Mouse (Mus musculus) G1E (cell line): ENCODE measurements around the gene U2surp. TPM values are rescaled to one million over a fixed set of nuclear protein-coding genes. Genes with fewer than 3 reads are reported as not detected.

Experiments
- ATAC-seq: 2 replicates; pipeline ENCODE4 v1.8.0; 2016; ENCODE audit warnings: mild to moderate bottlenecking; ENCODE audit not compliant: insufficient number of reproducible peaks, poor library complexity, low FRiP score, severe bottlenecking; ENCODE audit errors: extremely low read depth
- DNase-seq: peaks from one replicate; pipeline ENCODE4 v3.0.0; 2012; ENCODE audit warnings: low spot score
- H3K27me3 ChIP-seq: 2 replicates; pipeline ENCODE4 v1.6.1; 2012; ENCODE audit warnings: mild to moderate bottlenecking, low read length, inconsistent platforms; ENCODE audit not compliant: insufficient read depth
- H3K36me3 ChIP-seq: replicated peaks from 2 replicates; pipeline ENCODE3; 2012; ENCODE audit warnings: mild to moderate bottlenecking, inconsistent platforms
- H3K4me1 ChIP-seq: 2 replicates; pipeline ENCODE4 v1.6.1; 2012; ENCODE audit warnings: low read depth, low read length, inconsistent platforms, mixed read lengths; ENCODE audit not compliant: insufficient read depth
- H3K4me3 ChIP-seq: 2 replicates; pipeline ENCODE4 v1.5.1; 2012; ENCODE audit warnings: low read depth, mild to moderate bottlenecking, inconsistent platforms, low read length, moderate library complexity, mixed read lengths
- H3K9me3 ChIP-seq: replicated peaks from 2 replicates; pipeline ENCODE4 v1.6.1; 2012; ENCODE audit warnings: inconsistent platforms
- CTCF ChIP-seq: IDR thresholded peaks from 2 replicates; pipeline ENCODE4 v1.5.1; 2012; ENCODE audit warnings: low read depth, low read length, inconsistent platforms, mixed read lengths
- GATA1 ChIP-seq: IDR thresholded peaks from 2 replicates; pipeline ENCODE4 v1.6.1; 2012; ENCODE audit warnings: borderline replicate concordance, low read length, inconsistent platforms, mixed read lengths
- GATA2 ChIP-seq: IDR thresholded peaks from 2 replicates; pipeline ENCODE4 v1.6.1; 2012; ENCODE audit warnings: low read depth, low read length, inconsistent platforms, borderline replicate concordance
- POLR2AphosphoS5 ChIP-seq: IDR thresholded peaks from 2 replicates; pipeline ENCODE4 v1.6.1; 2012; ENCODE audit warnings: low read depth, low read length, inconsistent platforms; ENCODE audit not compliant: insufficient replicate concordance
- TAL1 ChIP-seq: conservative IDR thresholded peaks from 2 replicates; pipeline ENCODE4 v1.6.1; 2012; ENCODE audit warnings: low read depth, low read length, inconsistent platforms, mixed read lengths
- polyA plus RNA-seq: library from polyadenylated mRNA; stranded (reverse); fragments of >175 nt; gene quantifications from 2 replicates; pipeline ENCODE4 v1.2.3, GENCODE M21; 2012
- total RNA-seq, 2 experiments: library from RNA; stranded (forward) in 1 of 2; stranded (reverse) in 1 of 2; fragments of 200-1000 nt in 1 of 2; fragments of >200 nt in 1 of 2; fragmentation: Nextera tagmentation in 1 of 2; gene quantifications; 2 replicates each; pipeline ENCODE4 v1.2.3; 2014 to 2017

U2surp gene
- total and polyA plus RNA-seq, 3 experiments, result 14.1 to 232 (median 222) TPM

DNA sequence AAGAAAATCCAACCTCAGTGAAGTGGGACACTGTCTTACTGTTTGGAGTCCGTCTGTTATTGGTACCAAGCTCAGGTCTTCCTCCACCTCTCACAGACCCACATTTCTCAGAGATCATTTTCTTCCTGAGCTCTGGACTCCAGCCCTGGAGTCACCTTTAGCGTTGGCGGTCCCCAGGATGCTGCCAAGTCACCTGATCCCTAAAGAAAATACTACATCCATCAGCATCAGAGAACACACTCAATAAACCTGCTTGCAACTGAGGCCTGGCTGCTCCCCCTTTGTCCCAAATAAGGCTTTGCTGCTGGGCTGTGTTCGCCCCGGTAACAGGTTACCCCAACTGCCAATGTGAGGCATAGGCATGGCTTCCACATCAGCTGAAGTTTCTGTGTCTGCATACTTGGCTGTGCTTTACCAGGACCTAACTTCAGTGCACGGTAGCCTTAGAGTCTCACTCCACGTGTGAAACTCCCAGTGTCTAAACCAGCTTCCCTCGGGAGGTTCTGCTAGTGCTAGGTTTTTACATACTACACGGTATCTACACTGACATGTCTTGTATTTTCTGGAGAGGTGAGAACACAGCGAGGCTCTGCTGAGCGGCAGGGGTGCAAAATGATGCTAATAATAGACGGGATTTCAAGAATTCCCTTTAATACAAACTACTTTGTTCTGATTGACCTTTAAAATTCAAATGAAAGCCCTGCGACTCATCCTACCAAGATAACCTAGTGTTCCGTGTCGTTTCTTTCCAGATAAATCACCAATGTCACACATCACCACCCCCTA, 38.0 kb upstream of the U2surp start:
- TF ChIP-seq TAL1, result no peak
- no peak overlapping the region for H3K4me3 ChIP-seq
- H3K4me1 ChIP-seq, result peaks cover 2% of the 10 kb centered on the region; the same call in 1 of the 2 replicates
- ATAC-seq (no peak), DNase-seq (no peak)
- 0 out of 2 replicates have a peak, but pooled peaks cover 5% of the 10 kb centered on the region for H3K27me3 ChIP-seq
- no peaks in the 10 kb centered on the region for H3K36me3 ChIP-seq
- H3K9me3 ChIP-seq, result no peaks in the 10 kb centered on the region

DNA sequence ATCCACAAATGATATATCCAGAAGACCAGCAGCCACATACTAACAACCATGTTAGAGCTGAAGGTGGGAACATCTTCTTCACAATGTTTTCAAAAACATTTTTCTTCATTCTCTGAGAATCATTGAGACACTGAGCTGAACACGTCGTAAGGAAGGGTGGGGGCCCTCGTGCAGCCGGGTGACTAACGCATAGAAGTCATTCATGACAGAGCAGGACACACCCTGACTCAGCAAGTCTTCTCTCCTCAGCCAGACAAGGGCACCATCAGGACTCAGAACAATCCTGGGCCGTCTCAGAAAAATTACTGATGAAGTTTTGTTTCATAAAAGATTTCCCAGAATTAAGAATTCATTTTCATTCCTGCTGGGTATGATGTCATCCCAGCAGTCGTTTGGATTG, 34.9 kb upstream of the U2surp start:
- peak; percentile 81 for ATAC-seq
- H3K4me3 ChIP-seq, result no peak overlapping the region
- peak; percentile 12 for DNase-seq
- H3K9me3 ChIP-seq, result 0 out of 2 replicates have a peak, but pooled peaks cover 3% of the 10 kb centered on the region
- H3K4me1 ChIP-seq, result peaks cover 2% of the 10 kb centered on the region; the same call in 1 of the 2 replicates
- H3K36me3 ChIP-seq, result no peaks in the 10 kb centered on the region
- TF ChIP-seq GATA2, result no peak
- TF ChIP-seq TAL1, result no peak
- no peak for TF ChIP-seq CTCF
- no peak for TF ChIP-seq GATA1
- TF ChIP-seq POLR2AphosphoS5, result no peak
- H3K27me3 ChIP-seq, result peaks cover 8% of the 10 kb centered on the region; the same call in 1 of the 2 replicates

DNA sequence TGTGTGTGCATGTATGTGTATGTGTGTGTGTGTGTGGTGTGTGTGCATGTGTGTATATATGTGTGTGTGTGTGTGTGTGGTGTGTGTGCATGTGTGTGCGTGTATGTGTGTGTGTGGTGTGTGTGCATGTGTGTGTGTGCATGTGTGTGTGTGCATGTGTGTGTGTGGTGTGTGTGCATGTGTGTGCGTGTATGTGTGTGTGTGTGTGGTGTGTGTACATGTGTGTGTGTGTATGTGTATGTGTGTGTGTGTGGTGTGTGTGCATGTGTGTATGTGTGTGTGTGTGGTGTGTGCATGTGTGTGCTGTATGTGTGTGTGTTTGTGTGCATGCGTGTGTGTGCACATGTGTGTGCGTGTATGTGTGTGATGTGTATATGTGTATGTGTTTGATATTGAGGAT, 32.8 kb upstream of the U2surp start:
- TF ChIP-seq CTCF (no peak), GATA2 (no peak), GATA1 (no peak), POLR2AphosphoS5 (no peak; the same call in 1 of the 2 replicates), TAL1 (no peak)
- H3K9me3 ChIP-seq, result 0 out of 2 replicates have a peak, but pooled peaks cover 3% of the 10 kb centered on the region
- peaks cover 4% of the 10 kb centered on the region; the same call in 1 of the 2 replicates for H3K27me3 ChIP-seq
- no peak for ATAC-seq
- no peaks in the 10 kb centered on the region for H3K36me3 ChIP-seq
- peaks cover 5% of the 10 kb centered on the region; the same call in 1 of the 2 replicates for H3K4me1 ChIP-seq
- H3K4me3 ChIP-seq, result peak overlapping the region; percentile 16; the same call in 1 of the 2 replicates
- DNase-seq, result no peak

DNA sequence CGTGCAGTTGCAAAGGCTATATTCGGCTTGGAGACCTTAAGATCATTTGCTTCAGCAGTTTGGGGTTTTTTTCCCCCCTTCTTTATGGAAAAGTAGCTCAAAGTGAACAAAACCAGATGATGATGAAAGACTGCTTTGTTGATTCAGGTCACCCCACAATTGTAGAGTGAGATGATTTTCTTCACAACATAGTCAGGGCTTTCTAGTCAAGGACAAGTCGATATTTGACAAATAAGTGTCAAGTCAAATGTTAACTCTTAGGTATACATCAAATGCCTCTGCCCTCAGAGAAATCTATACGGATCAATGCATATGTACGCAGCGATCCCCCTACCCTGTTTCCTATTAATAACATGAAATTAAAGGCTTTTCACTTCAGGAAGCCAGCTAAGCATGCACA, 30.7 kb upstream of the U2surp start:
- no peak for TF ChIP-seq TAL1
- TF ChIP-seq POLR2AphosphoS5, result no peak
- TF ChIP-seq GATA2, result no peak
- TF ChIP-seq GATA1, result no peak
- TF ChIP-seq CTCF, result no peak
- 0 out of 2 replicates have a peak, but pooled peaks cover 3% of the 10 kb centered on the region for H3K9me3 ChIP-seq
- peaks cover 5% of the 10 kb centered on the region; the same call in 1 of the 2 replicates for H3K4me1 ChIP-seq
- DNase-seq (no peak), ATAC-seq (no peak)
- H3K4me3 ChIP-seq, result no peak overlapping the region
- peaks cover 3% of the 10 kb centered on the region; the same call in 1 of the 2 replicates for H3K27me3 ChIP-seq
- no peaks in the 10 kb centered on the region for H3K36me3 ChIP-seq

DNA sequence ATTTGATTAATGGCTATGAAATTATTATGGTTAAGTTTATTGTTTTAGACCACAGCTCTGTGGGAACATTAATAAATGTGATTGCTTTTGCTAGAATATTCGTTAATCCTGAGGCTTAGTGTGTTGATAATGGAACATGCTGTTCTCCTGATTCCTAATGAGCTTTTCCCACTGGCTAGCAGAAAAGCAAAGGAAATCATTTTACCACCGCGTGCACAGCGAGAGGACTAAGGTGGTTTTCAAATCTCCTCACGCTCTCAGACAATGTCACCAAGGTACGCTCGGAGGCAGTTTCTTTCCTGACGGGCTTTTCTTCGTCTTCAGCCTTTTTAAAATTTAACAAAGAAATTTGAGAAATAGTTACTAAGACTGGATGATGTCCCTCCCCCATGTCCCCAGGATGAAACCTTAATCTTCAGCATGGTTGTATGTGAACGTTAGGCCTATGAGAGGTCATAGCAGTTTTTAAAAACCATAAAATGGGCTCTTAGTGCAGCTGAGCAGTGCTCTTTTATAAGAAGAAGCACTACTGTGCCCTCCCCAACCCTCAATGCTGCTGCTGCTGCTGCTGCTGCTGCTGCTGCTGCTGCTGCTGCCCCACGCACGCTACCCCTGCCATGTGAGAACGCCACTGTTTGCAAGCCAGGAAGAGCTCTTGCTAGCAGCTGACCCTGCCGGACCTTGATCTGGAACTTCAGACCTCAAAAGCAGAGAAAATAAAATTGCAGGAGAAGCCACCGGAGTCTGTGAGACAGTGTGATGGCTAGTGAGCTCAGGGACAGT, 30.0 kb upstream of the U2surp start:
- Histone ChIP-seq H3K4me1 (peaks cover 5% of the 10 kb centered on the region; the same call in 1 of the 2 replicates), H3K36me3 (no peaks in the 10 kb centered on the region), H3K27me3 (peaks cover 3% of the 10 kb centered on the region; the same call in 1 of the 2 replicates), H3K9me3 (0 out of 2 replicates have a peak, but pooled peaks cover 3% of the 10 kb centered on the region), H3K4me3 (no peak overlapping the region)
- ATAC-seq, result no peak
- DNase-seq, result no peak
- TF ChIP-seq CTCF (no peak), POLR2AphosphoS5 (no peak), TAL1 (no peak), GATA2 (no peak), GATA1 (no peak)

DNA sequence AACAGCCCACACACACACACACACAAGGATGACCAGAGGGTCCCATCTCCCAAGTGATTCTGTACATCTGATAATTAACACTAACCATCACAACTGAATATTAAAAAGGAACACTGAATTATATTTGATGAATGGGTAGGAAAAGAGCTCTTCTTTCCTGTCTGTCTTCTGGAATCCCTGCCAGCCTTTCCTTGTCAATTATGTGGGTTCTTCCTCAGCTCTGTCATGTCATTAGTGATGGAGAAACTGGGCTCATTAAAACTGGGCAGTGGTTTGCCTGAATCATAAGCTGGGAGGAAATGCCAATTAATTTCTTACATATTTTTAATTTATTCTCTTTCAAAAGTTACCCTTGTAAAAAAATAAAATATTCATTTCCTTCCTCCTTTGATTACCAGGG, 29.4 kb upstream of the U2surp start:
- ATAC-seq, result no peak
- H3K27me3 ChIP-seq, result peaks cover 3% of the 10 kb centered on the region; the same call in 1 of the 2 replicates
- 0 out of 2 replicates have a peak, but pooled peaks cover 3% of the 10 kb centered on the region for H3K9me3 ChIP-seq
- DNase-seq, result no peak
- 0 out of 2 replicates have a peak, but pooled peaks cover 2% of the 10 kb centered on the region for H3K4me1 ChIP-seq
- H3K4me3 ChIP-seq, result no peak overlapping the region
- no peaks in the 10 kb centered on the region for H3K36me3 ChIP-seq
- TF ChIP-seq CTCF (no peak), TAL1 (no peak), GATA2 (no peak), GATA1 (no peak)
